Mouse (Mus musculus): ENCODE measurements around the gene Plcd1. TPM values are rescaled to one million over a fixed set of nuclear protein-coding genes. Genes with fewer than 3 reads are reported as not detected.

The Plcd1 gene
- total and polyA plus RNA-seq, 2 experiments from 2014 or later, result 14.2 to 17.0 TPM

DNA sequence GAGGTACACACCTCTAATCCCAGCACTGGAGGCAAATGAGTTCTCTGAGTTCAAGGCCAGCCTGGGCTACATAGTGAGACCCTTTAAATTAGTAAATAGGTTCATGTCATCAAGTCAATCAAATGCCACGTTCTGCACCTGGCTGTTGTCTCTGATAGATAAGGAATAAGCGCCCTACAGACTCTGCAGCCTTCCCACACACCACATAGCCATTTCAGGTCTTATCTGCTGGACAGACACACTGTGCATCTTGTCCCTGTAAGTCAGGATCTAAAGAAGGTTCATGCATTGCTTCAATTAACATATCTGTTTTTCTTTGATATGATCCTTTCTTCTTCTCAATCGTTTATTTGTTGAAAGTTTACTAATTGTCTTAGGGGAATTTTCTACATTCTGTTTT, 54.7 kb downstream of the Plcd1 start:
- H3K4me1 ChIP-seq (ENCODE audit: insufficient read depth, low read length), result peaks cover 3% of the 10 kb centered on the region; the same call in 1 of the 2 replicates
- H3K36me3 ChIP-seq (ENCODE audit: insufficient read depth, low read length), result 0 out of 2 replicates have a peak, but pooled peaks cover 4% of the 10 kb centered on the region
- WGBS, result 91% methylated on average over 3 of the region's 3 CpGs
- no peaks in the 10 kb centered on the region for H3K27me3 ChIP-seq (ENCODE audit: insufficient read depth, low read length)
- H3K4me2 ChIP-seq (ENCODE audit: low read depth, low read length), result no peak overlapping the region
- no peak overlapping the region for H3K4me3 ChIP-seq (ENCODE audit: low read length)
- no peak for TF ChIP-seq CTCF (IDR thresholded peaks at IDR 0.05; ENCODE audit: low read depth)
- no peak for DNase-seq (ENCODE audit: low spot score)
- no peaks in the 10 kb centered on the region for H3K9me3 ChIP-seq (ENCODE audit: low read length)
- H3K27ac ChIP-seq, result no peak overlapping the region
- H3K9ac ChIP-seq (replicated peaks; ENCODE audit: low read length), result no peak overlapping the region
- no peak for ATAC-seq

DNA sequence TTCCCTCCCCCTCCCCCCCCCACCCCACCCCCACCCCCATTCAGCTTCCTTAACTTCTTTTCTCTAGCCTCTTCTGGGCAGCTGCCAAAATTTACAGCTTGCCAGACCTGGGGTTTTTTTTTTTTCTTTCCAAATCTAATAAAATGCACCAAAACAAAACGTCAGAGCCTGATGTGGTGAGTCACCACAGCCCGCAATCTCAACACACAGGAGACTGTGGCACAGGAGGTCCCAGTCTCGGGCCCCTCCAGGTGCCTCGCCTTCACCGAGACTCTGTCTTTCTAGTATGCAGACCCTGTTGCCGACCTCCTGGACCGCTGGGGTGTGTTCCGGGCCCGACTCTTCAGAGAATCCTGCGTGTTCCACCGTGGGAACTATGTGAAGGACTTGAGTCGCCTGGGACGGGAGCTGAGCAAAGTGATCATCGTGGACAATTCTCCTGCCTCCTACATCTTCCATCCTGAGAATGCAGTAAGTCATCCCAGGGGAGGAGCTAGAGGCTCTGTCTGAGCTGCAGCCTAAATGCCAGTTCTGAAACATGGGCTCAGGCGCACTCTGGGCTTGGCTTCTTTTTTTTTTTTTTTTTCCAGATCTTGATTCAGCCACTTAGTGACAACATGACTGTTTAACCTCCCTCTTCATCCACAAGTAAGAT, 56.1 kb downstream of the Plcd1 start:
- Histone ChIP-seq H3K36me3 (ENCODE audit: insufficient read depth, low read length) (0 out of 2 replicates have a peak, but pooled peaks cover 4% of the 10 kb centered on the region), H3K4me2 (ENCODE audit: low read depth, low read length) (no peak overlapping the region), H3K9ac (replicated peaks; ENCODE audit: low read length) (no peak overlapping the region), H3K4me1 (ENCODE audit: insufficient read depth, low read length) (peaks cover 3% of the 10 kb centered on the region; the same call in 1 of the 2 replicates), H3K9me3 (ENCODE audit: low read length) (no peaks in the 10 kb centered on the region), H3K27me3 (ENCODE audit: insufficient read depth, low read length) (no peaks in the 10 kb centered on the region), H3K4me3 (ENCODE audit: low read length) (no peak overlapping the region), H3K27ac (no peak overlapping the region)
- 57% methylated on average over 15 of the region's 15 CpGs for WGBS
- no peak for ATAC-seq
- DNase-seq (ENCODE audit: low spot score), result peak; percentile 26
- TF ChIP-seq CTCF (IDR thresholded peaks at IDR 0.05; ENCODE audit: low read depth), result no peak

DNA sequence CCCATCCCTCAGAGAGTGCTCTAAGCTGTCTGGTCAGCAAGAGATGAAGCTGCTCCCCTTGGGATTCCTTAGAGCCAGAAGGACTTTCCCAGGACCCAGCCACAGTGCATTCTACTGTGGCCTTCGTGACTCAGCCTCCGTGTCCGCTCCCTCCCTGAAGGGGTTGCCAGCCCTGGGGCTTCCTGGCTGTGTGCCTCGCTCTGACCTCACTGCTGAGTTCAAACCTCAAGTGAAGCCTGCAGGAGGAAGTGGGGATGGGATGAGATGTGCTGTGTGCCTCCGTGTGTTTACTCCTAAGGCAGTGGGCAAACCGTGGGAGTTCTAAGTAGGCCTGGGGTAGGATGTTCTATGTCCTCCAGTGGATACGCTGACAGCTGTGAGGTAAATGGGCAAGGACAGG, 57.5 kb downstream of the Plcd1 start:
- 51% methylated on average over 7 of the region's 7 CpGs for WGBS
- H3K4me1 ChIP-seq (ENCODE audit: insufficient read depth, low read length), result peaks cover 3% of the 10 kb centered on the region; the same call in 1 of the 2 replicates
- no peak overlapping the region for H3K4me2 ChIP-seq (ENCODE audit: low read depth, low read length)
- H3K27me3 ChIP-seq (ENCODE audit: insufficient read depth, low read length), result no peaks in the 10 kb centered on the region
- DNase-seq (ENCODE audit: low spot score) (no peak), ATAC-seq (no peak)
- 0 out of 2 replicates have a peak, but pooled peaks cover 3% of the 10 kb centered on the region for H3K36me3 ChIP-seq (ENCODE audit: insufficient read depth, low read length)
- H3K9me3 ChIP-seq (ENCODE audit: low read length), result no peaks in the 10 kb centered on the region
- H3K4me3 ChIP-seq (ENCODE audit: low read length), result no peak overlapping the region
- H3K9ac ChIP-seq (replicated peaks; ENCODE audit: low read length), result no peak overlapping the region
- H3K27ac ChIP-seq, result no peak overlapping the region
- TF ChIP-seq CTCF (IDR thresholded peaks at IDR 0.05; ENCODE audit: low read depth), result no peak

DNA sequence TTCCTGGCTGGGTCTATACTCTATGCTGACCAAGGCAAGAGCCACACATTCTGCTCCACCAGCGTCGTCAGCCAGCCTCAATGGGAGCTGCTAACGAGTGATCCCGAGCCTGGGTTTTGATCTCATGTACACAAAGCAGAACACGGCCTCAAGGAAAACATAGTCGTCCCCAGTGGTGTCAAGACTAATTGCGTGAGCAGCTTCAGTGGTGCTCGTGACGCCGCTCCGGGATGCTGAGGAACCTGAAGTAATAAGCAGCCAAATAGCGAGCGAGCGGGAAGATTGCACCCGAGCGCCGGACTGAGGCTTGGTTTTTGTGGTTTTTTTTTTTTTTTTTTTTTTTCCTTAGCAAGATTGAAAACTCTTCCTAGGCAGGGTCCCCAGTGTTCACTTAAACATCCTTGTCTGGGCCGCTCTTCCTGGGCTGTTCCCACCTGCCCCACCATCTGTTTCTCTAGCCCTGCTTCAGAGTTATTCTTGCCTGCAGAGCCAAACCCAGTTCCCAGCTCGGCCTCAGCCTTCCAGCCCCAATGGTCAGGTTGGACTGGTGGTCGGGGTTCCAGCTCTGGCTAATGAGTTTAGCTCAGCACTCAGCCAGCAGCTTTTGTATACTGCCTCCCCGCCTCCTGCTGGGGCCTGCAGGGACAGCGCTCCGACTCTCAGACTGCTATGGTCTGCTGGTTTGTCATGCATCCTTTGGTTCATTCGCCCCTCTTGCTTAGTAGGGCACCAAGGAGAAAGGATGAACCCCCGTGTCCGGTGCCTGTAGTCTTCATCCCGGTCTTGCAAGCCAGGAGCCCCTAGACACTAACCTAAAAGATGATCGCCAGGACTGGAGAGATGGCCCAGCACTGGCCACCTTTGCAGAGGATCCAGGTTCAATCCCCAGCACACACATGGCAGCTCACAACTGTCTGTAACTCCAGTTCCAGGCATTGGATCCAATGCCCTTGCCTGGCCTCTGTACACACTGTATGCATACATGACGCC, 58.3 kb downstream of the Plcd1 start:
- whole genome bisulfite sequencing, result 57% methylated on average over 29 of the region's 29 CpGs
- no peaks in the 10 kb centered on the region for H3K9me3 ChIP-seq (ENCODE audit: low read length)
- TF ChIP-seq CTCF (IDR thresholded peaks at IDR 0.05; ENCODE audit: low read depth), result no peak
- no peak overlapping the region for H3K4me3 ChIP-seq (ENCODE audit: low read length)
- H3K27me3 ChIP-seq (ENCODE audit: insufficient read depth, low read length), result no peaks in the 10 kb centered on the region
- H3K36me3 ChIP-seq (ENCODE audit: insufficient read depth, low read length), result 0 out of 2 replicates have a peak, but pooled peaks cover 3% of the 10 kb centered on the region
- DNase-seq (ENCODE audit: low spot score), result peak; percentile 60
- no peak overlapping the region for H3K4me2 ChIP-seq (ENCODE audit: low read depth, low read length)
- peaks cover 3% of the 10 kb centered on the region; the same call in 1 of the 2 replicates for H3K4me1 ChIP-seq (ENCODE audit: insufficient read depth, low read length)
- no peak for ATAC-seq
- H3K9ac ChIP-seq (replicated peaks; ENCODE audit: low read length), result no peak overlapping the region
- peak overlapping the region; percentile 54; the same call in 1 of the 2 replicates for H3K27ac ChIP-seq

DNA sequence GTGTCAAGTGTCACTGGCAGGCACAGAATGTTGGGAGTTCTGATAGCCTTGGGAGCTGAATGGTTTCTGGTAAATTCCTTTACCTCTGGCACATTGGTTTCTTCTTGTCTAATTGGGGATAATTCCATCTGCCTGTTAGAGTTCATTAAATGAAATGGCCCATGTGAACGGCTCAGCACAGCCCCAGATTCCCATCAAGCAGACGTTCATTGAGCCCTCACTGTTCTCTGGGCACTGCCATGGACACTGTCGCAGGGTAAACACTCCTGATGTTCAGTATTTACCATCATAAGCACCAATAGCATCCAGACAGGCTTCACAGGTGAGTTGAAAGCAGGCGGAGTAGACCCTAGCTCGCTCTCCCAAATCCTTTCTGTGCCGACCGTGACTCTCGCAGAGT, 59.2 kb downstream of the Plcd1 start:
- 70% methylated on average over 8 of the region's 8 CpGs for WGBS
- H3K27ac ChIP-seq, result peak overlapping the region; percentile 54
- no peak overlapping the region for H3K4me3 ChIP-seq (ENCODE audit: low read length)
- peaks cover 3% of the 10 kb centered on the region; the same call in 1 of the 2 replicates for H3K4me1 ChIP-seq (ENCODE audit: insufficient read depth, low read length)
- 0 out of 2 replicates have a peak, but pooled peaks cover 3% of the 10 kb centered on the region for H3K36me3 ChIP-seq (ENCODE audit: insufficient read depth, low read length)
- peak; percentile 21 for ATAC-seq
- no peaks in the 10 kb centered on the region for H3K27me3 ChIP-seq (ENCODE audit: insufficient read depth, low read length)
- peak; percentile 27 for DNase-seq (ENCODE audit: low spot score)
- no peak for TF ChIP-seq CTCF (IDR thresholded peaks at IDR 0.05; ENCODE audit: low read depth)
- H3K9me3 ChIP-seq (ENCODE audit: low read length), result no peaks in the 10 kb centered on the region
- no peak overlapping the region for H3K4me2 ChIP-seq (ENCODE audit: low read depth, low read length)
- H3K9ac ChIP-seq (replicated peaks; ENCODE audit: low read length), result no peak overlapping the region

DNA sequence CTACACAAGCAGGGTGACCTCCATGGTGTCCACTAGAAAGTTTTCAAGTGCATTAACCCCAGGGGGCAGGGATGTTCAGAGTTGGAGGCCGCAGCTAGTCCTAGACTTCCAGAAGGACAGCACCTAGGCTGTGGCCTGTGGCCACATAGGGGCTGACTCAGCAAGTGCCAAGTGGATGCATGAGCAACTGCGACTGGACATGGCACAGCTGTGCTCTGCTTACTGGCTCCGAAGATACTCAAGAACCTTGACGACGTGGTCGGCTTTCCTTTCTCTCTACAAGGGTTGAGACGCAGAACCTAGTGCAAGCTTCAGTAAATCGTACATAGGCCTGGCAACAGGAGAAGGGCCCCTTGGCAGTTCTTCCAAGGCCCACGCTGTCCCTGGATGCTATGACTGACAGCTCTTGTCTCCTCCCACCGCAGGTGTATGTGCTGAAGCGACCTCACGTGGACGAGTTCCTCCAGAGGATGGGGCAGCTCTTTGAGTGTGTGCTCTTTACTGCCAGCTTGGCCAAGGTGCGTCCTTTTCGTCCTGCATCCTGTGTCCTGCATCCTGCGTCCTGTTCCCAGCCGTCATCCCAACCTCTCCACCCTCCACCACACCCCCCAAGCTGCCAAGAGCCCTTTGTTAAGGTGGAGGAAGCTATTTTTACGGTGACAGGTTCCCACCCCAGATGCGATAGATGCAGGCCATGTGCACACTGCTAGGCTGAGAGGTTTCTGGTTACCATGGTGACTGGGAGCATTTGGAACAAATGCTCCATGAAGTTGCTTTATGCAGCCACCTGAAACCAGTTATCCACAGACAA, 60.0 kb downstream of the Plcd1 start:
- peak; percentile 81 for ATAC-seq
- 56% methylated on average over 19 of the region's 19 CpGs for WGBS
- H3K27me3 ChIP-seq (ENCODE audit: insufficient read depth, low read length), result no peaks in the 10 kb centered on the region
- no peak overlapping the region for H3K9ac ChIP-seq (replicated peaks; ENCODE audit: low read length)
- TF ChIP-seq CTCF (IDR thresholded peaks at IDR 0.05; ENCODE audit: low read depth), result no peak
- H3K4me2 ChIP-seq (ENCODE audit: low read depth, low read length), result no peak overlapping the region
- peak overlapping the region; percentile 54 for H3K27ac ChIP-seq
- DNase-seq (ENCODE audit: low spot score), result peak; percentile 75
- no peak overlapping the region for H3K4me3 ChIP-seq (ENCODE audit: low read length)
- H3K36me3 ChIP-seq (ENCODE audit: insufficient read depth, low read length), result 0 out of 2 replicates have a peak, but pooled peaks cover 3% of the 10 kb centered on the region
- no peaks in the 10 kb centered on the region for H3K9me3 ChIP-seq (ENCODE audit: low read length)
- H3K4me1 ChIP-seq (ENCODE audit: insufficient read depth, low read length), result peaks cover 3% of the 10 kb centered on the region; the same call in 1 of the 2 replicates

All from hindbrain, postnatal 0 days (tissue).